8 mouse cellular contexts compared by ENCODE assay signal in genomic region chr13:43364985-43365824, GRCm38 (mm10). TPM values are rescaled to one million over a fixed set of nuclear protein-coding genes. Genes with fewer than 3 reads are reported as not detected.
A peak's percentile ranks its signal among the peaks of the same experiment; 100 is the strongest.
DNase-seq lines count a peak whose midpoint lies in the region; ATAC-seq and TF ChIP-seq lines count a peak whose summit lies in the region.

Sirt5 (plus strand) TSS chr13:43365496.

- no peaks in the 10 kb centered on the region for H3K27me3 ChIP-seq in ES-Bruce4 (ENCODE audit: control insufficient read depth, insufficient read depth, low read length, poor library complexity, severe bottlenecking)
- H3K27me3 ChIP-seq in forebrain, embryonic 14.5 days (replicated peaks; ENCODE audit: control insufficient read depth, insufficient read depth, low read length), result no peaks in the 10 kb centered on the region

- no peak for TF ChIP-seq POLR2A in ES-Bruce4 (IDR thresholded peaks at IDR 0.05; ENCODE audit: insufficient read depth, low read length)
- 0 out of 2 replicates have a peak, but pooled peaks have one; percentile 42 for TF ChIP-seq POLR2A in lung, adult 2 months (IDR thresholded peaks at IDR 0.05; ENCODE audit: borderline replicate concordance, extremely low read depth, low read depth, low read length)

- peak within 1 kb of the TSS; percentile 59; the same call in 1 of the 2 replicates for H3K27ac ChIP-seq in ES-Bruce4 (ENCODE audit: insufficient read depth, low read length)
- peak within 1 kb of the TSS; percentile 72 for H3K27ac ChIP-seq in forebrain, embryonic 14.5 days (ENCODE audit: low read depth, low read length)

- 15% methylated on average over 41 of the region's 42 CpGs for WGBS in forebrain, embryonic 14.5 days
- WGBS in lung, adult 2 months, result 14% methylated on average over 42 of the region's 42 CpGs

- DNase-seq in forebrain, embryonic 14.5 days (ENCODE audit: low spot score), result peak; percentile 94
- DNase-seq in heart, postnatal 25 days (ENCODE audit: low spot score), result peak; percentile 77
- DNase-seq in layer of hippocampus, adult 18-20 months (ENCODE audit: low spot score in 2 of 2), result peak; percentile 62 to 87
- peak; percentile 93 for DNase-seq in lung, adult 2 months
- DNase-seq in thymus, adult 18-20 months, result peak; percentile 94 to 96

- H3K4me1 ChIP-seq in ES-Bruce4 (ENCODE audit: control insufficient read depth, insufficient read depth, low read length), result no peaks in the 10 kb centered on the region
- 0 out of 2 replicates have a peak, but pooled peaks cover 4% of the 10 kb centered on the region for H3K4me1 ChIP-seq in forebrain, embryonic 14.5 days (ENCODE audit: control insufficient read depth, insufficient read depth, low read length)
- H3K4me1 ChIP-seq in lung, adult 2 months (ENCODE audit: control insufficient read depth, insufficient read depth, low read length), result no peaks in the 10 kb centered on the region

- TF ChIP-seq EP300 in ES-Bruce4 (IDR thresholded peaks at IDR 0.05; ENCODE audit: insufficient read depth, low read depth, low read length), result no peak

- H3K4me2 ChIP-seq in forebrain, embryonic 14.5 days (ENCODE audit: low read length), result peak within 1 kb of the TSS; percentile 78

- H3K4me3 ChIP-seq in ES-Bruce4 (ENCODE audit: low read depth, low read length), result peak within 1 kb of the TSS; percentile 76
- H3K4me3 ChIP-seq in forebrain, embryonic 14.5 days (ENCODE audit: low read depth, low read length), result peak within 1 kb of the TSS; percentile 59
- H3K4me3 ChIP-seq in lung, adult 2 months (replicated peaks; ENCODE audit: extremely low read depth, low read depth, low read length), result peak within 1 kb of the TSS; percentile 76

- no peaks in the 10 kb centered on the region for H3K9me3 ChIP-seq in ES-Bruce4 (replicated peaks; ENCODE audit: control insufficient read depth, insufficient read depth, low read length, poor library complexity, severe bottlenecking)
- H3K9me3 ChIP-seq in forebrain, embryonic 14.5 days (replicated peaks; ENCODE audit: control insufficient read depth, low read length), result no peaks in the 10 kb centered on the region

- ATAC-seq in cerebellum, adult (ENCODE audit: insufficient number of reproducible peaks, low FRiP score, low TSS enrichment), result peak; percentile 93
- peak; percentile 97 for ATAC-seq in forebrain, embryonic 14.5 days
- ATAC-seq in neutrophil, adult 5-6 weeks (ENCODE audit: extremely low read depth, insufficient number of reproducible peaks, low FRiP score, poor library complexity, severe bottlenecking), result peak; percentile 89

- no peaks in the 10 kb centered on the region for H3K36me3 ChIP-seq in ES-Bruce4 (ENCODE audit: control insufficient read depth, insufficient read depth, low read length, poor library complexity, severe bottlenecking)
- no peaks in the 10 kb centered on the region for H3K36me3 ChIP-seq in forebrain, embryonic 14.5 days (ENCODE audit: control insufficient read depth, insufficient read depth, low read length)

- intact Hi-C loops in heart, postnatal 25 days (cut with DNase I), result loop anchor here (5.0 kb wide), 1 partner anchor 58 kb away; no protein-coding TSS in a partner anchor

- peak within 1 kb of the TSS; percentile 66 for H3K9ac ChIP-seq in ES-Bruce4 (ENCODE audit: low read depth, poor library complexity, severe bottlenecking)
- H3K9ac ChIP-seq in forebrain, embryonic 14.5 days (ENCODE audit: low read length), result peak within 1 kb of the TSS; percentile 80

- peak; percentile 69 for TF ChIP-seq CTCF in ES-Bruce4 (IDR thresholded peaks at IDR 0.05; ENCODE audit: low read depth, low read length)
- TF ChIP-seq CTCF in lung, adult 2 months (IDR thresholded peaks at IDR 0.05; ENCODE audit: insufficient read depth, low read length), result peak; percentile 63

RNA-seq across cellular contexts. Expression of gene Sirt5, which starts in this region (rescaled TPM):
- 8.5 and 10.9 TPM in 2 replicates for polyA plus RNA-seq in ES-Bruce4 (2011; ENCODE audit: insufficient read depth, insufficient read length, low read depth, missing spikeins)
- 34.2 and 35.9 TPM in 2 replicates for polyA plus RNA-seq in forebrain, embryonic 14.5 days (2014; fragmentation: Nextera tagmentation; extraction: Ambion mirVana)
- 10 to 100 TPM; 55.0 to 55.2 TPM for total RNA-seq in heart, postnatal 25 days (2021)
- 10 to 100 TPM; 22.2 to 22.7 TPM for total RNA-seq in layer of hippocampus, adult 18-20 months (2021)
- polyA plus RNA-seq in lung, adult 2 months (2012; rRNA removed), result 8.4 and 8.9 TPM in 2 replicates
- total RNA-seq in neutrophil, adult 5-6 weeks (2017), result 5.5 and 6.6 TPM in 2 replicates

Comparison
In these comparisons a context has a peak if more than half of its experiments do, and no peak if none do; other contexts are left out.
1. Peak in every context shown above with its lines: DNase-seq, ATAC-seq, H3K4me3 ChIP-seq and H3K27ac ChIP-seq.